Mouse (Mus musculus): ENCODE data around the gene Prdx1. TPM values are rescaled to one million over a fixed set of nuclear protein-coding genes. Genes with fewer than 3 reads are reported as not detected.

Gene Prdx1
- total RNA-seq, 1 experiment from 2014 or later: 777 TPM

DNA sequence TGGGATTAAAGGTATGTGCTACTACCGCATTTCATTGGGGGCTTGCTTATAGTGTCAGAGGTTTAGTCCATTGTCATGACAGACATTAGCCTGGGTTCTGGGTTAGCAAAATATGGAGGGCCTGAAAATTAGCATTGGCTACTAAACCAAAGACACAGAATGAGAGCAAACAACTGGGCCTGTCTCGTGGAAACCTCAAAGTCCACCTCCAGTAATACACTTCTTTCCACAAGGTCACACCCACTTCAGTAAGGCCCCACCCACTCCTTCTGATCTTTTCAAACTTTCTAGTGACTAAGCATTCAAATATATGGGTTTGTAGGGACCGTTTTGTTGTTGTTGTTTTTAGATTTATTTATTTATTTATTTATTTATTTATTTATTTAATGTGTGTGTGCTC is 44.2 kb downstream of the Prdx1 start:
- DNase-seq: no peak

DNA sequence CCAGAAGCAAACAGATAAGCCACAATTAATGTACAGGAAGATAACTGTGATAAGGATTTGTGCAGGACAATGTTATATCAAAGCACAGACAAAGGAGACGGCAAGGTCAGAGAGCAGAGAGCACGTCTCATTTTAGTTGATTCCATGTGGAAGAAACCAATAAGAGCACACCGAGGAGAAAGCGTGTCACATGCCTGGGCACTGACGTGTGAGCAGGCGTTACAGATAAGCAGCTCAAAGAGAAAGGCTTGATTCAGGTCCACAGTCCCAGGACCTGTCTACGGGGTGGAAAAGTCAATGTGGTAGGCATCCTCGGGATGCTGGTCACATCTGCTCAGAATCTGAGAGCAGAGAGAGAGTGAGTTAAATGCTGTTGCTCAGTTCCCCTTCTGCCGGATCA is 45.7 kb downstream of the Prdx1 start:
- DNase-seq: no peak

DNA sequence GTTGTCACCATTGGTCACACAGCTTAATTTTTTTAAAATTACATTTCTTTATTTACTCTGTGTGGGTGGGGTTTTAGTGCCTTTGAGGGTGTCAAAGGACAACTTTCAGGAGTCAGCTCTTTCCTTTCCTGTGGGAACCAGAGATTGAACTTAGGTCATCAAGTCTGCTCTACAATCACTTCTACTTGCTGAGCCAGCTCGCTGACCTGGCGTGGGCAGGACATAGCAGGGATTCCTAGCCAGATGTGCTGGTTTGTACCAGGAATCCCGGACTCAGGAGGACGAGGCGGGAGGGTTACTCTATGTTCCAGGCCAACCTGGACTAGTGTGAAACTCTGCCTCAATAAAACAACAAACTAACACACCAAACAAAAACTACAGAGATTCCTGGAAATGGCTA is 47.0 kb downstream of the Prdx1 start:
- DNase-seq: no peak

DNA sequence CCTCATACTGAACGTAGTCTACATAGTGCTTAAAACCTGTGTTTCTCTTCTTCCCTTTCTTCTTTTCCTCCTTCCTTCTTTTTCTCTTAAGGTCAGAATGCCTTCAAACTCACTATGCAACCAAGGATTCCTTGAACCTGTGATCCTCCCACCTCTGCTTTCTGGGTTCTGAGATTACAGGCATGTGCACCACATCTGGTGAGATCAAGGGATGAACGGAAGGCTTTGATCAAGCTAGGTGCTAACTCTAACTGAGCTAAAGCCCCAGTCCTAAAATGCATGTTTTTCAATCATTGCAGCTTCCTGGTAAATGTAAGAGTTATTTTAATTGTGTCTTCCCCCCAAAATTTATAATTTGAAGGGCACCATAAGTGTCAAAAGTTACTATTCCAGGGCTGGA is 49.7 kb downstream of the Prdx1 start:
- DNase-seq: no peak

DNA sequence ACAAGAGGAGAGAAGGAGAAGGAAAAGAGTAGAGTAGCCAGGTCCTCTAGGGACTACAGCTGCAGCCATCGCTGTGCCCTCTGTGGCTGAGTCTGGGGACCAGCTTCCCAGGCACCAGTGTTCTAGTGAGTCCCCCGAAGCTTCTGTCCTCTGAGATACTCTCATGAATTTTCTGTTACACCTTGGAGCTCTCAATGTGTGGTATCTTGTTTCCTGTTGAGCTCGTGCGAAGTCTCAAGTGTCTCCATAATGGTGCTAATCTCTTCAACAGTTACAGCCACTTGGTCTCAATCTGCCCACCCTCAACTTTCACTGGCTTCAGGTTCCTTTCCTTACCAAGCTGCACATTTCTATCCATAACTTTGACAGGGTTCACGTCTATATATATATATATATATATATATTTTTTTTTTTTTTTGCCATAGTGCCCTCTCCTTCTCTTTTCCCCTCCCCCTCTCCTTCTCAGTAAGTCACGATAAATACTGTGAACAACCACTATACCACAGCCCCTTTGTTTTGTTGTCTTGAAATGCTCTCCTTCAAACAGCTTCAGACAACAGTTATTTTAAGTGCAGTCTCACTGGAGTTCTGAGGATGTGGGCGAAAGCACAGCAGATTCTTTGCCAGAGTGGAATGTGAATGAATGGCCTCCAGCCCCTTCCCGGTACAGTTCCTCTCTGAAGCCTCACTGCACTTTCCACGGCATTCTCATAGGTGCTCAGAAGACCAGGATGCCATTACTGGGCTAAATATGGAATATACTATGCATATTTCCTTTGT is 53.8 kb downstream of the Prdx1 start:
- DNase-seq: no peak

DNA sequence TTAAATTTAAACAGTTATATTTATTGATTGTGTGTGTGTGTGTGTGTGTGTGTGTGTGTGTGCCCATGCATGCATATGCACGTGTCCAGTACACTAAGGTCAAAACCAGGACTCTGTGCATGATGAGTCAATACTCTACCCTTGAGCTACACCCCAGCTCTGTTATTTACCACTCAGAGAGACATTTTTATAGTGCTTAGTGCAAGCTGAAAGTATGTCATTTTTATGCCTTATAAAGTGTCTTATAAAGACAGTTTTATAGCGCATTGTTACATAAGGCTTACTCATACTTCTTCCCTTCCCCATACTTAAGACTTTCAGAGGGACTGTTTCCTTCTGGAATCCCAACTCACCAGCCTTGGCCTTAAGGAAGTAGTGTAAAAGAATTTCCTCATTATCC is 64.4 kb downstream of the Prdx1 start:
- DNase-seq: no peak

Other genes starting within 250 kb of the Prdx1 start
- 40.7 and 46.7 TPM in 2 replicates for gene Mast2, start 221.4 kb upstream of the Prdx1 start, total RNA-seq (2021)
- 14.8 and 22.1 TPM in 2 replicates for gene Ipp, start 178.0 kb upstream of the Prdx1 start, total RNA-seq (2021)
- 20.7 and 26.7 TPM in 2 replicates for gene Tmem69, start 129.6 kb upstream of the Prdx1 start, total RNA-seq (2021)
- 96.5 and 97.4 TPM in 2 replicates for gene Gpbp1l1, start 127.9 kb upstream of the Prdx1 start, total RNA-seq (2021)
- 12.1 and 19.5 TPM in 2 replicates for gene Ccdc17, start 88.9 kb upstream of the Prdx1 start, total RNA-seq (2021)
- 30.9 and 37.1 TPM in 2 replicates for gene Nasp, start 57.6 kb upstream of the Prdx1 start, total RNA-seq (2021)
- 817 and 927 TPM in 2 replicates for gene Akr1a1, start 33.9 kb upstream of the Prdx1 start, total RNA-seq (2021)
- 29.4 and 32.0 TPM in 2 replicates for gene Mmachc, start 22.9 kb downstream of the Prdx1 start, total RNA-seq (2021)
- gene Ccdc163, start 23.0 kb downstream of the Prdx1 start, total RNA-seq (2021): 21.1 and 31.9 TPM in 2 replicates
- gene Tesk2, start 35.4 kb downstream of the Prdx1 start, total RNA-seq (2021): 4.8 and 9.0 TPM in 2 replicates
- 18.1 and 25.1 TPM in 2 replicates for gene Toe1, start 122.1 kb downstream of the Prdx1 start, total RNA-seq (2021)
- 3.9 and 9.0 TPM in 2 replicates for gene Mutyh, start 122.2 kb downstream of the Prdx1 start, total RNA-seq (2021)
- 2.7 and 3.6 TPM in 2 replicates for gene Hpdl, start 136.2 kb downstream of the Prdx1 start, total RNA-seq (2021)
- gene Zswim5, start 191.8 kb downstream of the Prdx1 start, total RNA-seq (2021): 5.0 and 5.1 TPM in 2 replicates

Data from adrenal gland, postnatal 25 days (tissue).